Mouse (Mus musculus) cerebellum, postnatal 4 days (tissue): ENCODE measurements around the gene Mxd4.

Source experiments
- DNase-seq, 2 experiments: peaks; one replicate each; pipeline ENCODE4 v3.0.0; 2022; ENCODE audit warnings: low spot score in 2 of 2, mixed read lengths in 1 of 2

Gene Mxd4

GRCm38 (mm10) chr5:34169954-34170353 lies 17.6 kb downstream of the Mxd4 start:
- DNase-seq: no peak

GRCm38 (mm10) chr5:34168950-34169891 lies 18.3 kb downstream of the Mxd4 start, which contains the start of the genes Poln and Haus3:
Gene Poln, minus strand, starts transcription at chr5:34169448.
Gene Haus3, minus strand, starts transcription at chr5:34169527.
- peak; percentile 85 to 95 for DNase-seq

DNA sequence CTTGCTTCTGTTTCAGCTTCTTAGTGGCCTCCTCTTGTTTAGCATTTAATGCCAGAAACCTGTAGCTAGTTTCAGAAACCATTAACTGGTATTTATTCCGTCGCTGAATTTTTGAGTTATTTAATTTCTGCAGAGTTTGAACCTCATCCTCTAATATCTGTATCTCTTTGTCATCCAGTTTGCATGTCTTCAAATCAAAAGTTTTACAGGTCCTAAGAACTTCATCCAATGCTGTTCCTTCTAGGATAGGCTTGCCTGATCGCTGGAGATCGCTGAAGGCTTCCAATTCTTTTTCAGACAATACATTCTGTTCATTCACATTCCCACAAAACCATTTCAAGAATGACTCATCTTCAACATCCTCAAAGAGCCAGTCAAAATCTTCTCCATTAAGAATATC lies 19.7 kb downstream of the Mxd4 start:
- no peak for DNase-seq

DNA sequence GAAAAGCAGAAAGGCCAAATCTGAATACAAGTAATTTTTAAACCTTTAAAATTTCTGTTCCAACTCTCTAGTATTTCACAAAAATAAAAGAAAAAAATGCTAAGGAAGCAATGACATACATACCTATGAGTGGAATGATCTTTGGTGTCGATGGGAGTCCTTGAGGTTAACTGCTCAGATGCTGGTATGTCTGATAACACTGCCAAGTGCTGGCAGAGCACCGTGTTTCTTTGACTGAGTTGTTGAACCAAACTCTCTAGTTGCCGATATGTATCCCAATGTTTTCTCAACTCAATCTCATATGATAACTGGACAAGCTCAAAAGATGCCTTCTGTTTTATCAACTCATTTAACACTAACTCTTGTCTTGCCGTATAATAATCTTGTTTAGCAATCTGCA lies 21.7 kb downstream of the Mxd4 start:
- DNase-seq: no peak

- no peak for DNase-seq
Measured at GRCm38 (mm10) chr5:34148476-34148875, 39.0 kb downstream of the Mxd4 start.

- DNase-seq: no peak
Measured at GRCm38 (mm10) chr5:34147554-34147953, 40.0 kb downstream of the Mxd4 start.

GRCm38 (mm10) chr5:34139751-34140150 lies 47.8 kb downstream of the Mxd4 start:
- DNase-seq: peak in 1 of 2 experiments; percentile 11

GRCm38 (mm10) chr5:34132731-34133130 lies 54.8 kb downstream of the Mxd4 start:
- DNase-seq: no peak

DNA sequence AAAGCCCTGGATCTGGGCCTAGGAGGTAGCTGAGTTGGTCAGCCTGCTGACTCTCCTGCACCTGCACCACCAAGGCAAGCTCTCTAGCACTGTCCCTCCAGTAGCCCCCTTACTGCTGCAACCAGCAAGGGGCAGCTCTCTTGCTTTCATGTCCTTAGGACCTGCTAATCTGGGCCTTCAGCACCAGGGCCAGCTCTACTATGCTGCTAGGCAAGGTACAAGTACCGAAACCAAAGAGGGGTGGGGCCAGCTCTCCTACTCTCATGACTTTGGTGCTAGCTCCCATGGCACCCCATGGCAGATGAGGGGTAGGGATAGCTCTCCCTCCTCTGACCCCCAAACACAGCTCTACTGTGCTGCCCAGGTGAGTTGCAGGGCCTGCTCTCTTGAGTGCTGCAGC lies 63.4 kb downstream of the Mxd4 start:
- DNase-seq: no peak
